Mouse (Mus musculus): ENCODE results near the gene Cox8a. TPM values are rescaled to one million over a fixed set of nuclear protein-coding genes. Genes with fewer than 3 reads are reported as not detected.

Gene Cox8a
- total and polyA plus RNA-seq, 3 experiments: 384 to 775 (median 424) TPM

DNA sequence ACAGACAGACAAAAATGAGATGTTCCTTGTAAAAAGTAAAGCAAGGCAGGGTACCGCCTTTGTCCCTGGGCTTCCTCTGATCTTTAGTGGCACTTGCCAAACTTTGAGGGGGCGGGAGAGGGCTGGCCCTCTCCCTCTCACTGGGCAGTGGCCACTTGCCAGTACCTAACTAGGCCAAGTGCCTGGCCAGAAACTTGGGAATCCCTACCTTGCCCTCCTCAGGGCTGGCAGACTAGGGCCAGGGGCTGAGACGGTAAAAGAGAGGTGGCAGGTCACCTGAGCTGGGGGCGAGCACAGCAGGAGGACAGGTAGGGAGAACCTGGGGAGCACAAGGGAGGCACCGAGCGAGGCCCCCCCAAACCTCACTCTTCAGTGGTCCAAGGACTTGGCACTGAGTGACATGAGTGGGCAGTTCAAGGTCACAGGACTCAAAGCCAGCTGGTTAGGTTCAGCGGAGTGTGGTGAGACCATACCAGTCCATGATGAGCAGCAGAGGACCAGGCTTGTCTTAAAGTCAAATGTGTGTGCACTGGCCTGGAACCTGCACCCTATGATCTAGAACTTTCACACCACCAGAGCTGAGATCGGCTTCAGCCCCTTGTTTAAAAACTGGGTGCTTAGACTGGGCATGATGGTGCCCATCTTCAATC lies 36.5 kb downstream of the Cox8a start:
- peaks cover 5% of the 10 kb centered on the region for H3K4me1 ChIP-seq (ENCODE audit: control insufficient read depth, insufficient read depth, low read length)
- no peak overlapping the region for H3K27ac ChIP-seq
- peak in 1 of 2 experiments; percentile 49 for DNase-seq
- TF ChIP-seq POLR2A (IDR thresholded peaks at IDR 0.05; ENCODE audit: insufficient read depth, low read depth, low read length) (no peak), CTCF (IDR thresholded peaks at IDR 0.05) (no peak), EP300 (IDR thresholded peaks at IDR 0.05; ENCODE audit: insufficient read depth, low read depth, low read length) (no peak)
- 73% methylated on average over 8 of the region's 8 CpGs for WGBS
- H3K79me2 ChIP-seq (replicated peaks; ENCODE audit: control insufficient read depth, insufficient read depth, low read length): no peaks in the 10 kb centered on the region
- no peak overlapping the region for H3K4me3 ChIP-seq
- H3K27me3 ChIP-seq (ENCODE audit: control insufficient read depth, insufficient read depth, low read length): no peaks in the 10 kb centered on the region
- intact Hi-C loops (cut with DNase I): no loop called here
- H3K9ac ChIP-seq (ENCODE audit: low read depth, low read length): no peak overlapping the region
- H3K36me3 ChIP-seq (ENCODE audit: control insufficient read depth, insufficient read depth, low read length): no peaks in the 10 kb centered on the region

DNA sequence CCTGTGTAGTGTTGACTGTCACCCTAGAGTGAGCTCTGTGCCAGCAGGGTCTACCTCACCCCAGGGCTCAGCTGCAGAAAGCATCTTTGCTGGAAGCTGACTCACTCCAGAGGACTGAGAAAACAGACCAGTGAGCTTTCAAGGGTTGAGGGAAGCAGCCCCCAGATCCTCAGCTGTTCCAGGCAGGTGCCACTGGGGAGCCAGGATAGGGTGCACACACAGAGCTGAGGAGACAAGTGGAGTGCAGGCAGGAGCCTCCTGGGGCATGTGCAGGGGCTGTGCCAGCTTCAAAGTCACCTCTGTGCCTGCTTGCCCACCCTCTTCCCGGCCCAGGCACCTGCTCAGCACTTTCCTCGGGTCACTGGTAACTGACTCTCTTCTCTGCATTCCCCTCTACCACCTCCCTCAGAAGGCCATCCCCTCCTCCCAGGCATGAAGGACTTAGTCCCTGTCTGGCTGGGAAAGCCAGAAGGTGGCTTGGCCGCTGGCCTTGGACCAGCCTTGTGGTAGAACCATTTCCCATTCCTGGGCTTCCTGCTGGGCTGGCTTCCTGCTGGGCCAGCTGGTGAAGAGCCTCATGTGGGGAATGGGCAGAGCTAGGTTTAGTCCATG lies 38.5 kb downstream of the Cox8a start:
- Histone ChIP-seq H3K79me2 (replicated peaks; ENCODE audit: control insufficient read depth, insufficient read depth, low read length) (no peaks in the 10 kb centered on the region), H3K27me3 (ENCODE audit: control insufficient read depth, insufficient read depth, low read length) (no peaks in the 10 kb centered on the region), H3K36me3 (ENCODE audit: control insufficient read depth, insufficient read depth, low read length) (no peaks in the 10 kb centered on the region), H3K9ac (ENCODE audit: low read depth, low read length) (no peak overlapping the region), H3K4me1 (ENCODE audit: control insufficient read depth, insufficient read depth, low read length) (peaks cover 5% of the 10 kb centered on the region), H3K4me3 (no peak overlapping the region), H3K27ac (no peak overlapping the region)
- intact Hi-C loops (cut with DNase I): no loop called here
- TF ChIP-seq POLR2A (IDR thresholded peaks at IDR 0.05; ENCODE audit: insufficient read depth, low read depth, low read length): no peak
- TF ChIP-seq EP300 (IDR thresholded peaks at IDR 0.05; ENCODE audit: insufficient read depth, low read depth, low read length): no peak
- TF ChIP-seq CTCF (IDR thresholded peaks at IDR 0.05): no peak
- DNase-seq: no peak
- 31% methylated on average over 3 of the region's 3 CpGs for WGBS

DNA sequence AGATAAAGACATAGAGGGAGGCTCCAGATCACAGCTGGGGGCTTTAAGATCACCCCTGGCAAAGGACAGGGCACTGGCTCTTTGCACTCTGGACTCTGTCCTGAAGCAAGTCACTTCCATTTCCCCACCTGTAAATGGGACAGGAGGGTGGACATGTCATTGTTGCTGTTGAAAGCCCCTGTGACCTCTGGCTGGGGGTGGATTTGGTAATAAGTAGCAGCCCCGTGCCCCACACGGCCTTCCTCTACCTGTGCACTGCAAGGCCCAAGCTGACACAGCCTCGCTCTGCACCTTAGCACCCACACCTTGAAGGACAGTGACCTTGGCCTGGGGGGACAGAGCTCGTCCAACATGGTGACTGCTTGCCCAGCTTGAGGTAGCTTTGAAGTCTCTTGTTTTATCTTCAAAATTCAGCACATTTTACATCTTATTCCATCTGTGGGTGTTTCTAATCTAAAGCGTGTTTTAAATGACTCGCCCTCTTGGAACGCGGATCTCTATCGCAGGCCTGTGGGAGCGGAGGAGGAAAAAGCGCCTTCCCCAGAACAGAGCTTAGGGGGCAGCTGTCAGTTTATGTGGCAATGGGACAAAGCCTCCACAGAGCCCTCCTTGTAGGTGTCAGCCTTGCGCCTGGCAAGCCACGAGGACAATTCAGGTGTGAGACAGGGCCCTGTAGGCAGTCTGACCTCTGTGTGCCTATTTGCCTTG lies 39.5 kb downstream of the Cox8a start:
- no peaks in the 10 kb centered on the region for H3K27me3 ChIP-seq (ENCODE audit: control insufficient read depth, insufficient read depth, low read length)
- no peak for TF ChIP-seq POLR2A (IDR thresholded peaks at IDR 0.05; ENCODE audit: insufficient read depth, low read depth, low read length)
- no peak for TF ChIP-seq CTCF (IDR thresholded peaks at IDR 0.05)
- TF ChIP-seq EP300 (IDR thresholded peaks at IDR 0.05; ENCODE audit: insufficient read depth, low read depth, low read length): no peak
- no peak for DNase-seq
- H3K9ac ChIP-seq (ENCODE audit: low read depth, low read length): no peak overlapping the region
- no peaks in the 10 kb centered on the region for H3K36me3 ChIP-seq (ENCODE audit: control insufficient read depth, insufficient read depth, low read length)
- H3K27ac ChIP-seq: no peak overlapping the region
- H3K4me3 ChIP-seq: no peak overlapping the region
- no peaks in the 10 kb centered on the region for H3K79me2 ChIP-seq (replicated peaks; ENCODE audit: control insufficient read depth, insufficient read depth, low read length)
- H3K4me1 ChIP-seq (ENCODE audit: control insufficient read depth, insufficient read depth, low read length): peaks cover 5% of the 10 kb centered on the region
- intact Hi-C loops (cut with DNase I): no loop called here
- 76% methylated on average over 13 of the region's 13 CpGs for WGBS

DNA sequence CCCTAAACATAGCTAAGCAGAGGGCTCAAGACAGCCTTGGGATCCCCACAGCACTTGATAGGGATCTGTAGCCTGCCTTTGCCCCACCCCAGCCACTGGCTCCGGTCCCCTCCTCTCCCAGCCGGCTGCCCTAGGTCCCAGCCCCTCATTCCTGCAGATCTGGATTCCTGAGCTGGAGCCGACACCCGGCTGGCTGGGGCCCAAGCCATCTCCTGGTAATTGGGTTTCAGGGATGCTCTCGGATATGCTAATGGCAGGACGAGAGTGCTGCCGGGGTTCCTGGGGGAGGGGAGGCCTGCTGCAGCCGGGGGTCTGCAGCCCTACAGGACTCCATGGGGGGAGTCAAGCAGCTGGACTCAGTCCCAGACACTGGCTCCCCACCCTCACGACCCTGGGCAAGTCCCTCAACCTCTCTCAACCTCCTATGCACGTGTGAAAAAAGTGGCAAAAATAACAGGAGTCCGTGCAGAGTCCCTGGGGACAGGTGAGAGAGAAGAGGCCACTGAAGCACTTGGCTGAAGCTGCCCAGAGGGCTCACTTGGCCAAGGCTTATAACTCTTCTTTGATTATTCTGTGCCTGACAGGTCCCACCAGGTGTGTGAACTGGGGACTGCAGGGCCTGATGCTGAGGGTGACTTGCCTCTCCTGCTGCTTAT lies 41.2 kb downstream of the Cox8a start:
- 37% methylated on average over 11 of the region's 11 CpGs for WGBS

DNA sequence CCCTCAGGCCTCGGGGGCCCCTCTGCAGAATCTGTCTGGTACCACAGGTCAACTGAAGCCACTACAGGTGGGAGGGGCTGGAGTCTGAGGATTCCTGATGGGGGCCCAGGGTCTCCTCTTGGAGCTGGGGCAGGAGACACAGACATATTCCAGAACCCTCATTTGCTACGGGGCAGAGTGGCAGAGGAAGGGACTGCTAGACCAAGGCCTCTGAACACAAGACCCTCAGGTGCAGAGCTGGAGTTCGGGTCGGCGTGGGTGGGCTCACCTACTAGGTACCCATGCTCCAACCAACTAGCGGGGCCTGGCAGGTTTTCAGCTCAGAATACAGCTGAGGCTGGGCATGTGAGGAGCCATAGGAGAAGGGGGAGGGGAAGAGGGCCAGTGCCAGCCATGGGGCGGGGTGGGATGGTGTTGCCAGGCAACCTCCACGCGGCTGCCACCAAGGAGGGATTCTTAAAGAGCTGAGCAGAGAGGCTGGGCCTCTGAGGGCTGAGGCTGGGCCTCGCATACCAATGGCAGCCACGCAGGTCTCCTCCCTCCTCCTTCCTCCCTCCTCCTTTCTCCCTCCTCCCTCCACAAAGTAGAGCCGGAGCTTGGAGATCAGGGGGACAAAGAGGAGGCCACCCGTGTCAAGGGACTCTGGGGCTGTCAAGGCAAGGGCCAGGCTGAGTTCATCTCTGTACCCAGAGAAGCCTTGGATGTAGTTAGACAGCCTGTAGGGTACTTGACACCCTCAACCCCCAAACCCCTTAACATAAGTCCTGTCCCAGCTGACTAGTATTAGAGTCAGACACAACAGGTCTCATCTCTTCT lies 45.2 kb downstream of the Cox8a start:
- 47% methylated on average over 13 of the region's 13 CpGs for WGBS
- no peaks in the 10 kb centered on the region for H3K27me3 ChIP-seq (ENCODE audit: control insufficient read depth, insufficient read depth, low read length)
- H3K79me2 ChIP-seq (replicated peaks; ENCODE audit: control insufficient read depth, insufficient read depth, low read length): no peaks in the 10 kb centered on the region
- no peak overlapping the region for H3K4me3 ChIP-seq
- DNase-seq: no peak
- H3K9ac ChIP-seq (ENCODE audit: low read depth, low read length): no peak overlapping the region
- TF ChIP-seq CTCF (IDR thresholded peaks at IDR 0.05): no peak
- no peak for TF ChIP-seq POLR2A (IDR thresholded peaks at IDR 0.05; ENCODE audit: insufficient read depth, low read depth, low read length)
- TF ChIP-seq EP300 (IDR thresholded peaks at IDR 0.05; ENCODE audit: insufficient read depth, low read depth, low read length): no peak
- no peak overlapping the region for H3K27ac ChIP-seq
- intact Hi-C loops (cut with DNase I): no loop called here
- no peaks in the 10 kb centered on the region for H3K36me3 ChIP-seq (ENCODE audit: control insufficient read depth, insufficient read depth, low read length)
- no peaks in the 10 kb centered on the region for H3K4me1 ChIP-seq (ENCODE audit: control insufficient read depth, insufficient read depth, low read length)

More for the DNA sequence above, 41.2 kb downstream of the Cox8a start:
- Histone ChIP-seq H3K27me3 (ENCODE audit: control insufficient read depth, insufficient read depth, low read length) (no peaks in the 10 kb centered on the region), H3K4me3 (no peak overlapping the region), H3K9ac (ENCODE audit: low read depth, low read length) (no peak overlapping the region), H3K4me1 (ENCODE audit: control insufficient read depth, insufficient read depth, low read length) (peaks cover 2% of the 10 kb centered on the region), H3K36me3 (ENCODE audit: control insufficient read depth, insufficient read depth, low read length) (no peaks in the 10 kb centered on the region), H3K79me2 (replicated peaks; ENCODE audit: control insufficient read depth, insufficient read depth, low read length) (no peaks in the 10 kb centered on the region), H3K27ac (no peak overlapping the region)
- TF ChIP-seq CTCF (IDR thresholded peaks at IDR 0.05) (no peak), EP300 (IDR thresholded peaks at IDR 0.05; ENCODE audit: insufficient read depth, low read depth, low read length) (no peak), POLR2A (IDR thresholded peaks at IDR 0.05; ENCODE audit: insufficient read depth, low read depth, low read length) (no peak)
- intact Hi-C loops (cut with DNase I): no loop called here
- DNase-seq: no peak

All from heart, adult 2 months (tissue).